Mouse (Mus musculus): Measurements from ENCODE around the gene Ttc29. TPM values are rescaled to one million over a fixed set of nuclear protein-coding genes. Genes with fewer than 3 reads are reported as not detected.

Gene Ttc29
- polyA plus RNA-seq, 1 experiment = not detected

DNA sequence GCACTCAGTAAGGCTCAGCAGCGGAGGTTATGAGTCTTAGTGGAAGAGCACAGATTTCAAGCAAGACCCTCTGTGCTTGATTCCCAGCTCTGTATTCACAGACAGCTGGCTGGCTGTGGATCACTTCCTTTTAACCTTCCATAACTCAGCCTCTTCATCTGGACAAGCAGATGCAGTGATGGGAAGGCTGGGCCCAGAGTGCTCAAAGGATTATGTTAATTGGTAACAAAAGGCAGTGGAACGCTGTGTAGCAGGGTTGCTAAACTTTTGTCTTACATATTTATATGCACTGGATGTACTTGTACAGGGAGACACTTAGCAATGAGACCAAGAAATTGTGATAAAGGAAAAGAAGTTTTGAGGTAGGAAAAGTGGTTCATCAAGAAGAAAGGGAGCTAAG lies 17.6 kb downstream of the Ttc29 start:
- WGBS = 80% methylated on average over 2 of the region's 2 CpGs
- Histone ChIP-seq H3K4me1 (ENCODE audit: control insufficient read depth, insufficient read depth, low read length) (no peaks in the 10 kb centered on the region), H3K4me3 (replicated peaks; ENCODE audit: control insufficient read depth, low read depth, low read length) (no peak overlapping the region), H3K27ac (ENCODE audit: control insufficient read depth, insufficient read depth, low read depth, low read length, poor library complexity) (no peak overlapping the region)
- no peak for TF ChIP-seq CTCF (IDR thresholded peaks at IDR 0.05; ENCODE audit: control insufficient read depth, insufficient read depth, low read length)
- no peak for TF ChIP-seq POLR2A (IDR thresholded peaks at IDR 0.05; ENCODE audit: borderline replicate concordance, control insufficient read depth, low read depth, low read length)

DNA sequence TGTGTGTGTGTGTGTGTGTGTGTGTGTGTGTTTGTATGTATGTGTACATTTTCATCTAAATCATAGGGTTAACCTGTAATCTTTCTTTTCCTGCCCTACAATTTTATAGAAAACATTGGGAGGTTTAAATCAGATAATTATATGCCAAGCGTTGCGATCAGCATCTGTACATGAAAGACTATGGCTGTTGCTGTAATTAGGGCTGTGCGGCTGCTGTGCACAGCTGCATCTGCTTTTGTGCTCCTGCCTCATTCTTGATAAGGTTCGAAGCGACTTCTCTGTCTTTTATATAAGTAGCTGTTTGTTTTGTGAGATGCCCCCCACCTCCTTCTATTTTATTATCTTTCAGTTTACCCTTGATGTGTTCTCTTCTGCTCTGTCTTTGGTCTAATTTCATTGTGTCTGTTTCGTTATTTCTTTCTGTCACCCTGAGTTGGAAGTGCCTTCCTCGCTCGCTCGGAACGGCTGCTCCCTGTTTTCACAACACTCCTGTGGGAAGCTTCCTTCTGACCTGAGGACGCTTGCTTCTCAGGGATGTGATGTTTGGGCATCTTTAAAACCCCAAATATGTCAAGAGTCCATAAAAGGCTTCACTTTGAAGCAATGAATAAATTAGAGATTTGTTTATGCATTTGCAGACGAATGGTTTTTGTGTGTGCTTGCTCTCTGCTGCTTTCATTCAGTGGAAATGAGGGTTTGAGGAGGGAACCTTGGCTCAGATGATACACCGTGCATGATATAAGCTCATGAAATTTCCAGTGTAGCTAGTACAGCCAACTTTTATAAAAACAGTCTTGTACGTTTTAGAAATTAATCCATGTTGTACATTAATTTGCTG lies 20.0 kb downstream of the Ttc29 start:
- 81% methylated on average over 14 of the region's 14 CpGs for WGBS
- Histone ChIP-seq H3K4me1 (ENCODE audit: control insufficient read depth, insufficient read depth, low read length) (no peaks in the 10 kb centered on the region), H3K4me3 (replicated peaks; ENCODE audit: control insufficient read depth, low read depth, low read length) (no peak overlapping the region), H3K27ac (ENCODE audit: control insufficient read depth, insufficient read depth, low read depth, low read length, poor library complexity) (no peak overlapping the region)
- TF ChIP-seq CTCF (IDR thresholded peaks at IDR 0.05; ENCODE audit: control insufficient read depth, insufficient read depth, low read length) = no peak

DNA sequence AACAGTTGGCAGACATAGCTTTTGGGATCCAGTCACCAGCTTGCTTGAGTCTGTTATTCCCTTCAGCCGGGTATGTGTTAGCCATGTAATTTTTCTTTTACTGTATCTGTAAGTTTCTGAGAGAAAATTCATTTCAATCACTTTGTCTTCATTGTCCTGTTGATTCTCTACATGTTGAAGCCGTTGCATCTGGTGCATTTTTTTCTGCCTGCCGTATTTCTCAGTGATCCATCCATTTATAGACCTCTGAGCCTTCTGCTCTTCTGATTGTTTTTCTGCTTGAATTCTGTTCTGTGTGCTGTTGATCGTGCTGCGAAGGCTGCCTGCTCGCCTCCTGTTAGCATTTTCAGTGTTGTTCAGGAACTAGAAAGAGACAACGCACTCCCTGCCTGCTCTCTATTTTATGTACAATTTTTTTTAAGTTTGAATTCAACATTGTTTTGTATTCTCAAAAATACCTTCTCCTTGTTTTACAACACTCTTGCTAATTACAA lies 20.7 kb downstream of the Ttc29 start:
- Histone ChIP-seq H3K27ac (ENCODE audit: control insufficient read depth, insufficient read depth, low read depth, low read length, poor library complexity) (no peak overlapping the region), H3K4me3 (replicated peaks; ENCODE audit: control insufficient read depth, low read depth, low read length) (no peak overlapping the region), H3K4me1 (ENCODE audit: control insufficient read depth, insufficient read depth, low read length) (no peaks in the 10 kb centered on the region)
- 87% methylated on average over 7 of the region's 7 CpGs for WGBS
- TF ChIP-seq CTCF (IDR thresholded peaks at IDR 0.05; ENCODE audit: control insufficient read depth, insufficient read depth, low read length) (no peak), POLR2A (IDR thresholded peaks at IDR 0.05; ENCODE audit: borderline replicate concordance, control insufficient read depth, low read depth, low read length) (no peak)

DNA sequence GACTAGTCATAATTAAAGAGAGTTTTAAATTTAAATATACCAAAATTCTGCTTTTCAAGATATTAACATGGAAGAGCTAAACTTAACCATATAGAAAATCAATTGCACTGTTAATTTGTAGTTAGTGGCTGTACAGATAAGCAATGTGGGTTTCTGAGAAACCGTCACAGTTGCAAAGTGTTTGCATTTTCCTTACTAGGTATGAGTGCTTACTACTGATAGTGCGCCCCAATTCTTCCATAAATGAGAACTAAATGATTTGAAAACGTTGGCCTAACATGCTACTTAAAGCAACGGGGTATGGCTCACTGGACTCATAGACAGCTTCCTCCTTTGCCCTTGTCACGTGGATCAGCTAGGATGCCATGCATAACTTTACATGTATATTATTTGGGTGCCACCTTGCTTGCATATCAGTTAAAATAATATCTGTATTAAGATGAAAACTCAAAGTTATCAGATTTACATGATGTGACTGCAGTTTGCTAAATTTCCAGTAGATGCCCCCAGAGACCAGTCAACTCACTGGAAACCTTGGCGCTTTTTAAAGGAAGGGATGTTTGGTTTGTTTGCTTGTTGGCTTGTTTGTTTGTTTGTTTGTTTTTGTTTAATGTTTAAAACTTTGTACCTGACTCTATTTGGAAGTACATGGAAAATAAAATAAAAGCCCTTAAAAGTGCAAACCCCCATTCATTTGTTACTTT lies 25.0 kb downstream of the Ttc29 start:
- H3K4me3 ChIP-seq (replicated peaks; ENCODE audit: control insufficient read depth, low read depth, low read length) = no peak overlapping the region
- no peaks in the 10 kb centered on the region for H3K4me1 ChIP-seq (ENCODE audit: control insufficient read depth, insufficient read depth, low read length)
- 45% methylated on average over 6 of the region's 6 CpGs for WGBS
- no peak for TF ChIP-seq CTCF (IDR thresholded peaks at IDR 0.05; ENCODE audit: control insufficient read depth, insufficient read depth, low read length)
- no peak for TF ChIP-seq POLR2A (IDR thresholded peaks at IDR 0.05; ENCODE audit: borderline replicate concordance, control insufficient read depth, low read depth, low read length)
- no peak overlapping the region for H3K27ac ChIP-seq (ENCODE audit: control insufficient read depth, insufficient read depth, low read depth, low read length, poor library complexity)

DNA sequence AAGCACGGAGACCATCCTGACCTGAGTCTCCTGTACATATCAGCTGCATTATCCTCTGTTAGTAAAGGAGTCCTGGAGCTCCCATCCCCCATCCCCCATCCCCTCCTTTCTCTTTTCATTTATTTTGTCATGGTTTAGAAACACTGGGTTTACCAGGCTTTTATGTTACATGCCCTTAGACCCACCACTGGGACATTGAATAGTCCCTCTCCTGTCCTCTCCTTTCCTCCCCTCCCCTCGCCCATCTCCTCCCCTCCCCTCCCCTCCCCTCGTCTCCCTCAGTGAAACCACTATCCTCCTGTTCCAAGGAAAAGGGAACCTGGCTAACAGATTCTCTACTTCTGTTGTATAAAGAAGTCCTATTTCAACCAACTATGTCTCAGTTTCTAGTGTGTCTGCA lies 38.0 kb downstream of the Ttc29 start:
- TF ChIP-seq POLR2A (IDR thresholded peaks at IDR 0.05; ENCODE audit: borderline replicate concordance, control insufficient read depth, low read depth, low read length) = no peak
- no peak for TF ChIP-seq CTCF (IDR thresholded peaks at IDR 0.05; ENCODE audit: control insufficient read depth, insufficient read depth, low read length)
- Histone ChIP-seq H3K27ac (ENCODE audit: control insufficient read depth, insufficient read depth, low read depth, low read length, poor library complexity) (no peak overlapping the region), H3K4me1 (ENCODE audit: control insufficient read depth, insufficient read depth, low read length) (no peaks in the 10 kb centered on the region), H3K4me3 (replicated peaks; ENCODE audit: control insufficient read depth, low read depth, low read length) (no peak overlapping the region)
- 45% methylated on average over 3 of the region's 3 CpGs for WGBS

DNA sequence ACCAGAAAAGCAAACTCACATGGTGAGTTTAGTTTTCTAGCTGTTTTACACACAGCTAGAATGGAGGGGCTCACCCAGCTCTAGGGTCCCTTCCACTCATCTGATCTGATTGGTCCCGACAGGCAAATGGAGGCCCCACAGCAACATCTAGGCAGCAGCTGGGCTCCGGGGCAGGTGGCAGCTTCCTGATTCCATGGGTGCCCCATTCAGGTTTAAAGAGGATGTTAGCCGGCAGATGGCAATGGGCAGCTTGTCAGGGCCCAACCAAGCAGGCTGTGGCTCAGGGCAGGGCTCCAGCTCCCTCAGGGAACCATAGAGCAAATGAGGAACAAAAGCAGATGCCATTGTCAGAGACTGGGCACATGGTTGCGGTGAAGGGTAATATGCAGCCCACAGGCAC lies 41.3 kb downstream of the Ttc29 start:
- TF ChIP-seq POLR2A (IDR thresholded peaks at IDR 0.05; ENCODE audit: borderline replicate concordance, control insufficient read depth, low read depth, low read length) (no peak), CTCF (IDR thresholded peaks at IDR 0.05; ENCODE audit: control insufficient read depth, insufficient read depth, low read length) (no peak)
- no peaks in the 10 kb centered on the region for H3K4me1 ChIP-seq (ENCODE audit: control insufficient read depth, insufficient read depth, low read length)
- no peak overlapping the region for H3K27ac ChIP-seq (ENCODE audit: control insufficient read depth, insufficient read depth, low read depth, low read length, poor library complexity)
- no peak overlapping the region for H3K4me3 ChIP-seq (replicated peaks; ENCODE audit: control insufficient read depth, low read depth, low read length)
- WGBS = 7% methylated on average over 4 of the region's 4 CpGs

DNA sequence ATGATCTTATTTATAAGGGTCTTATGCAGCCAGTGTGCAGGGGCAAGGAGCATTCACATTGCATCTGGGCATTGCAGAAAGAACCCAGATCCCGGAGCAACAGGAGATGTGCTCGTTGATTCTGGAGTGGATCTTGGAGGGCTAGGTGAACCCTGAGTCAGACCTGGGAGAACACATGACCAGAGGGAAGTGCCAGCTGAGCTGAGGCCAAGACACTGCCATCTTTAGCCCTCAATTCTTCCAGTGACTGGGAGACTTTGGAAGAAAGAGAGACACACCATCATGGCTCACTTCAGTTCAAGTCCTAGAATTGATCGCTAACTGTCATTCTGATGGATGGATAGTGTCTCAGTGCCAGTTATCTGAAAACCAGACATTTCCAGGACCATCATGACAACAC lies 41.9 kb downstream of the Ttc29 start:
- H3K4me3 ChIP-seq (replicated peaks; ENCODE audit: control insufficient read depth, low read depth, low read length) = no peak overlapping the region
- 84% methylated on average over 3 of the region's 3 CpGs for WGBS
- H3K27ac ChIP-seq (ENCODE audit: control insufficient read depth, insufficient read depth, low read depth, low read length, poor library complexity) = no peak overlapping the region
- TF ChIP-seq CTCF (IDR thresholded peaks at IDR 0.05; ENCODE audit: control insufficient read depth, insufficient read depth, low read length) = no peak
- no peak for TF ChIP-seq POLR2A (IDR thresholded peaks at IDR 0.05; ENCODE audit: borderline replicate concordance, control insufficient read depth, low read depth, low read length)
- no peaks in the 10 kb centered on the region for H3K4me1 ChIP-seq (ENCODE audit: control insufficient read depth, insufficient read depth, low read length)

DNA sequence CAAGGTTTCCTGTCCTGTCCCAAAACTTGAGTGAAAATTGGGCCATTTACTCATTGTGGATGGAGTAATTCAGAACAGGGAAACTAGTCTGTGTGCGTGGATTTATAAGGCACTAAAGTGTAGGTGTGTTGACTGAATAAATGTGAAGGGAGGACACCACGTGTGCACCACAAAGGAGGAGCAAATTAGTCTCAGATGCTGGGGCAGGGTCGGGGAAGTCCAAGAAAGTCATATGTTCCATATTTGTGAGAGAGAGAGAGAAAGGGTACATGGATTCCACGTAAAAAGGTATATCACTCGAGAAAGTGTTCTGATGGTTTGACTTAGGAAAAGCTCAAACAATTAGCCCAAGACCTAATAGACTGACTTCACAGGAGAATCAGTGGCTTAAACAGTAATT lies 52.4 kb downstream of the Ttc29 start:
- Histone ChIP-seq H3K4me1 (ENCODE audit: control insufficient read depth, insufficient read depth, low read length) (no peaks in the 10 kb centered on the region; the same call in 1 of the 2 replicates), H3K4me3 (replicated peaks; ENCODE audit: control insufficient read depth, low read depth, low read length) (no peak overlapping the region), H3K27ac (ENCODE audit: control insufficient read depth, insufficient read depth, low read depth, low read length, poor library complexity) (no peak overlapping the region)
- TF ChIP-seq CTCF (IDR thresholded peaks at IDR 0.05; ENCODE audit: control insufficient read depth, insufficient read depth, low read length) (no peak), POLR2A (IDR thresholded peaks at IDR 0.05; ENCODE audit: borderline replicate concordance, control insufficient read depth, low read depth, low read length) (no peak)
- WGBS = 75% methylated on average over 5 of the region's 5 CpGs

Measured in bone marrow, adult 2 months (tissue).